Mouse (Mus musculus): ENCODE results near the gene 8030411F24Rik.
"Not testable (repeated sequence)": the region's sequence is repeated elsewhere in the genome, so short reads cannot be mapped to it uniquely, and the experiment has no call there.

Gene 8030411F24Rik

GRCm38 (mm10) chr2:148781709-148782108 lies at the start of gene 8030411F24Rik:
TSS of gene 8030411F24Rik (plus strand) at chr2:148782009.
- no peak for DNase-seq

DNA sequence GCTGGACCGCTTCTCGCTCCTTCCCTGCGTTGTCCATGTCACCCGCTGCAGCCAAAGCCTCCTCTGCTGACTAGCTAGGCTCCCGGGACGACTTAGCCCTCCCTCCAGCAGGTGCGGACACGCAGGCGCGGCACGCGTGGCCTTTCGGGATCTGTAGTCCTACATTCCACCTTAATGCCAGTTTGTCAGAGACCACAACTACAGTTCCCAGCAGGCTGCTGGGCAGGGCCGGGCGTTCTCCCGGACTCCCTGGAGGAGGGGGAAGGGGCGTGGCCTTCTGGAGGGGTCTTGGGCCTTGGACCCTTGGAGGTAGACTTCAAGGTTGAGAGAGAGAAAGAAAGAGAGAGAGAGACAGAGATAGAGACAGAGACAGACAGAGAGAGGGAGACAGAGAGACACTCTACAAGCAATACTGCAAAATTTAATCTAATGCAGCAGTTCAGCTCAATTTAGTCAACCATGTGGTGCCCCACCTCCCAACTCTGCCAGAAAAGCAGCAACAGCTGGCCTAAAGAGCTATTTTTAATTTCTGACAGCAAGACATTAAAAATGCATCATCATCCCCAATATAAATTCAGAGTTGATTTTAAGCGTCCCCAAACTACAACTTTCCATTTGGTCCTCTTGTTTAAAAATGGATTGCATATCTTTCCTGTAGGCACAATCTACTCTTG lies 49.3 kb upstream of the 8030411F24Rik start, which contains the start of gene Napb:
TSS of gene Napb (minus strand) at position 141 of the 674 bp plus-strand sequence.
- peak; percentile 93 for DNase-seq

DNA sequence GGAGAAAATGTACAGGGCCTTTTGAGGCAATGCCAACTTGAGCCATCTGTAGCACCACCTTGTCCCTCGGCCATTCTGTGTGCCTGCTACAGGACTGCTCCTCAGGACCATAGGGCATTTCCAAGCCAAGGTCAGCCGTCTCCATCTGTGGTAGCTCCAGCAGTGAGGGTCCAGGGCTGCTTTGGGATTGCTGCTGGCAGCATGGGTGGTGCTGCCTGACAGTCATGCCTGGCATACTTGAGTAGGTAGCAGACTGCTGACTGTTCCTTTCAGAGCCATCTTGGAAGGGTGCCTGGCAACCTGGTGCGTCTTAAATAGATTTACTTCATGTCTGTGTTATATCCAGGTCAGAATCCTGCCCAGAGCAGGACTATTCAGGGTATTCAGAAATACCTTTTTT lies 38.8 kb upstream of the 8030411F24Rik start:
- DNase-seq = peak; percentile 52

- no peak for DNase-seq
Measured at GRCm38 (mm10) chr2:148743846-148744407, 37.9 kb upstream of the 8030411F24Rik start.

DNA sequence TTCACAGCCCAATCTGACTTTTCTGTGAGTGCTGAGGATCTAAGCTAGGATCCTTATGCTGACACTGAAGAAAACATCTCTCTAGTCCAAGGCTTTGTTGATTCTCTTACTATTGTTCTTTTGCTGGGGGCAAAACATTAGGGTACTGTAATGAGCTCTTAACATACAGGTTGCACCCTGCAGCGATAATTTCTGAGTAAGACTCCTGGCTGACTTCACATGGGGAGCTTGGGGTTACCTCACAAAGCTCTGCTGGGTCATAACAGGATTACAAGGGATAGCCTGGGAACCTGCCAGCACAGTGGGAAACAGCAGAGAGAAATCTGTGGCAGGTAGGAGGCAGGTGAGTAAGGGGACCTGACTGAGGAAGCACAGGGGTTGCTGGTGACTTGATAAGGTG lies 31.8 kb upstream of the 8030411F24Rik start, which contains the start of gene Cstl1:
TSS of gene Cstl1 (plus strand) at position 301 of the 400 bp plus-strand sequence.
- DNase-seq = no peak

DNA sequence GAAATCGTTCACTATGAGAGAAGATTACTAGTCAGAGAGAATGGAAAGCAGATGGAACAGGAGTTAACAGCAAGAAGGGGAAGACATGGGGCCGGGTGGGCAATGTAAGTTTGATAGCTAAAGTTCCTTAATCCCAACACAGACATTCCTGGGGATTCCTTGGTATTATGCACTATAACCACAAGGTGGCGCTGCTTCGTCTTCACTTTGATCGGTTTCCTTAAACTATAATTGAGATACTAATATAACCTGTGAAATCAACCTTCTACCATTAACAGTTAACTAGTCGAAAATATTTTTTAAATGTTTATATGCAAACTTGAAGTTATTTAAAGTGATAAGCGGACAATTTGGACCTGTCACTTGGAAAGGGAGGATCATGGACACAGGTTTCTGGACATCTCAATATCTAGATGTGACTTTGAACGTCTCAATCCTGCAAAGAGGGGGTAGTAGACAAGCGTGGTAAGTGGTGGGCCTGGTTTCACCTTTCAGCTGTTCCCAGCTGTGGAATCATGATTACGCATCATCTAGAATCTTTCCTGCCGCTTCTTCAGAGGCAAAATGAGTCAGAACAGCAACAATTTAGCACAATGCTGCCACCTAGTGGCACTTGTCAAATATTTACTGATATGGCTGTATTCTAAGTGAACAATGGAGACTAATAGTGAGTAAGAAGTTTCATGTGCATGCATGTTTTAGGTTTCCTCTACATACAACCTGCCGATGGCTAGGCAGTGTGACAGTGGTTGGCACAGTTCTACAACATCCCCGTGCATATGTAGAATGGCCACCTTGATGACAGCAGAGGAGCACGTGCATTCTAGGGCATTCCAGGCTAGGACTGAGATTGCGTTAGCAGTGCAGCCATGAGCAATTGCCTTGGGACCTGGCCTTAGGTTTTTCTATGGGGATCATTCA lies 29.7 kb upstream of the 8030411F24Rik start:
- DNase-seq = peak; percentile 63

DNA sequence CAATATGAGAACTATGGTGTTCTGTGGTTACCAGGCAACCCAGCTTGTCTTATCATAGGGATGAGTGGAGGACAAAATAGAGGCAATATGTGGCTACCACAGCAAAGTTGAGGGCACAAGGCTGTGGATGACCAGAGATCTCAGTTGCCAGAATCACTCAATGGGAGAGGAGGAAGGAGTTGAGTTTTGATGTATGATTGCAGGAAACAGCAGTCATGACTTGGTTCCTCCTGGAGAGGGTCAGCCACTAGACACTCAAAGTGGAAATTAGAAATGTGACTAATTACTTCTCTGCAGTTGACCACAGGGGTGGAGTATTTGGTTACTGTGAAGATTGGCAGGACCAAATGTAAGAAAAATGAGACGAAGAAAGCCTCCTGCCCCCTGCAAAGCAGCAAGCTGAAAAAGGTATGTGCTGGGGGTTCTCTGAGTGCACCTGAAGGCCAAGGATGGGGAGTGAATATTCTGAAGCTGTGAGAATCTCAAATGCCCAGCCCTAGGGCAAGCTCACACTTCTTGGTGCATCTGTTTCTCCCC lies 27.4 kb upstream of the 8030411F24Rik start:
- DNase-seq = no peak

DNA sequence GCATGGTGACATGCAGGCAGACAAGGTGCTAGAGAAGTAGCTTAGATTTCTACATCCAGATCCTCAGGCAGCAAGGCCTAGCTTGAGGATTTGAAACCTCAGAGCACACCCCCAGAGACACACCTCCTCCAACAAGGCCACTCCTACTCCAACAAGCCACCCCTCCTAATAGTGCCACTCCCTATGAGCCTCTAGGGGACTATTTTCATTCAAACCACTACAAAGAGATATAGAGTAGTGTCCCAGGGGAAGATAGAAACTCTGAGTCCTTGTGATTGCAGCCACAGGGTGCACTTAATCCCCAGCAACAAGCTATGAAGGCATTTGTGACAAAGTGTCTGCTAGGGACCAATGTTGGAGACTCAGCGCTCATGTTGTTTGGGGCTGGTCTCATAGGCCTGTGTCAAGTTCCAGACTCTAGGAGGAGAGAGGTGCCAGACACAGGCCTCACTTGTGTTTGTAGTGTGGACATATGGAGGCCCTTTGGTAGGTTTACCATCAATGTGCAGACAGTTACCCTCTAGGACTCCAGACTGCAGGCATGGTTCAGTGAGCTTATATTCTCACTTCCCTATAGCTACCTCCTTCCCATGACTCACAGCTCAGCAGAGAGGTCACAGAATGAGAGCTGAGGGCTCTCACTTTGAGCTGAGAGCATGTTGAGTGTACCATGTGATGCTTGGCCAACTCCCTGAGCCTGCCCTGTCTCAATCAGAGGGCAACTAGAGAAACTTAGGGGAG lies 18.0 kb upstream of the 8030411F24Rik start:
- DNase-seq = no peak

GRCm38 (mm10) chr2:148771397-148771796 lies 10.4 kb upstream of the 8030411F24Rik start, which contains the start of gene Cst11:
TSS of gene Cst11 (minus strand) at chr2:148771497.
- DNase-seq = not testable (repeated sequence)

DNA sequence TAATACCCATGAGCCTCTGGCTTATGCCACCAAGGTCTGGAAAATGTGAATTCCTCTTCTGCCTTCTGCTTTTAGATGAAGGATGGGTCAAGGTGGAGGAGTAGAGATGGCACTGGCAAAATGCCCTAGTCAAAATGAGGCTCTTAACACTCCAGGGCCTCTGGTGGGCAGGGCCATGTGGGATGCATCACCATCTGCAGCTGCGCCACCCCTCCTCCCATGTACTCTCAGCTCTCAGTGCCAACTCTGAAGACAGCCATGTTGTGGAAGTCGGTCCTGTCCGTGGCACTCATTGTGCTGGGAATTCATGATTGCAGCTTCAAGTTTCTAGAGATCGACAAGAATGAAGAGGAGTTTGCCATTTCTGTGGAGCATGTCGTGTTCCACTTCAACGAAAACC lies 7.3 kb downstream of the 8030411F24Rik start, which contains the start of gene Cst12:
TSS of gene Cst12 (plus strand) at position 220 of the 400 bp plus-strand sequence.
- DNase-seq = no peak

DNA sequence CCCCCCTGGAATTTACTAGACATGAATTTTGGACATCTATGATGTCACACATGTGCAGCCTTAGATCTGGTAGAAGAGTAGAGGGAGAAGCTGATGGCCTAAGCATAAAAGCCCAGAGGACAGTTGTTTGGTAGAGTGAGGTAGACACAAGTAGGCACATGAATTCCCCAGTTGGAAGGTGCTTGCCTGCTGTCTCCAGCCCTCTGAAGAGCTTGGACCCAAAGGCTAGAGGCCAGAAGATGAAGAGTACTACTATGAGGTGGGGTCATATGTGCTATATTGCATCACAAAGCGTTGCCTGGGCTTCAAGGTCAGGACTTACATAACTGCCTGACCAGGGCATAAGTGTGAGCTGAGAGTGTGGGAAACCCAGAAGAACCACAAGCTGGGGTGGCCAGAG lies 16.7 kb downstream of the 8030411F24Rik start, which contains the start of gene Cst8:
TSS of gene Cst8 (plus strand) at position 301 of the 400 bp plus-strand sequence.
- DNase-seq = no peak

DNA sequence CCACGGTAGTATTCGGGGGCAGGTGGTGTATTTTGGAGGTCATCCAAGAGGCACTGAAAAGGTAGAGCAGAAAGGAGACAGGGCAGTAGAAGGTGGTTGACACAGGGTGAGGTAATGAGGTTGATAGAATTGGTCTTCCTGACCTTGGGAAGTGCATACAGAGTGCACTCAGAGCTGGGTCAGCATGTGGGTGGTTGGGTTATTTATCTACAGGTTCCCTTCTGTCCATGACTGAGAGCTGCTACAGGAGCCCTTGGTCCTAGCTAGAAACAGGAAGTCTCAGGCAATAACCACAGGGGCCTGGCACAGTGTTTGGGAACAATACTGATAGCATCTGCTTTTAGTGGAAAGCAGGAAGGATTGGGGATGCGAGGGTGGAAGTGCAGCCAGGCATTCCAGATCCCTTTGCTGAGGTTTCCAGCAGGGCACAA lies 19.7 kb downstream of the 8030411F24Rik start:
- DNase-seq = no peak

DNA sequence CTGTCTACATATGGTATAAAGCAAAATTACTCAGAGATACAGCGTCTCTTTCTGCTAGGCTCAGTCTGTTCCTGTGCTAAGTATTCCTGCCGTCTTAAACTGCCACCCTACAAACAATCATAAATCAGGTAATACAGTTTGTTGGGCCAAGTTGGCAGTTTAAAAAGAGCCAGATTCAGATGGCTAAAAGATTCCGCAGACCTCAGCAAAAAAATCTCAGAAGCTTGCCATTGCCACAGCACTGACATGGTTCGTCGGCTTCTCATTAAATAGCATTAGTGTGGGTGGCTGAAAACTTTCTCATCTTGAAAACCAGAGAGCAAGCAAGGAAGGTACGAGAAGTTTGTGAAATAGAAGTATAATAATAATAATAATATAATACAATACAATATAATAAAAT lies 24.9 kb downstream of the 8030411F24Rik start:
- DNase-seq = no peak

DNA sequence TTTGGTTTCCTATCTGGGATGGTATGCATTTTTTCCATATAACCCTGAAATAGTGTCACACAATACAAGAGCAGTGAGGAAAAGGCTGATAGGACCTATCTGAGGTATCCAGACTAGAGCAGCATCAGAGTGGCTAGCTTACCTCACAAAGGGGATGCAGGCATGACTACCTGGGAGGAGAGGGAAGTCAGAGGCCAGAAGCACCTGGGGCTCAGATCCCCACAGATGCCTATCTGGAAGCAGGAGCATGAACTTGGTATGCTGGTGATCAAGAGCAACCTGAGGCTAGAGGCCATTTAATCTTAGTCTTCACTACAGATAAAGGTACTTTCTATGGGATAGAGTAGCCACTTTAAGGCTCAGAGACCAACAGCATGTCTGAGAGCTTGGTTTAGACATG lies 38.1 kb downstream of the 8030411F24Rik start, which contains the start of gene Cst13:
TSS of gene Cst13 (plus strand) at position 173 of the 400 bp plus-strand sequence.
- DNase-seq = no peak

DNA sequence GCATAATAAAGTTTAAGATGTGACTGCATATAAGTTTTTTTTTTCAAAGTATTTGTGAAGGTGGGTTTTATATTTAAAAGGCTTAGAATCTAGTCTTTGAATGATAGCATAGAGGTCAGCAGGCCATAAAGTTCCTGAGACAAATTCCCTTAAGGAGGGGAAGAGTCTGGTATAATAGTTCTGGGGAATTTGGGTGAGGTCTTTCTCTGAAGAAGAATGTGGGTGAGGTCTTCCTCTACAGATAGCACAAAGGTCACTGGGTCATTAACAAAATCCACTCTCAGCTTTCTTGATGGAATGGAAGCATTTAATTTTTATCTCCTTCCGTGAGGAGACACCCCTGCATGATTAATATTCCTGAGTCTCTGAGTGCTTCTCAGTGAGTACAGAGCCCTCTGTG lies 44.2 kb downstream of the 8030411F24Rik start:
- DNase-seq = no peak

DNA sequence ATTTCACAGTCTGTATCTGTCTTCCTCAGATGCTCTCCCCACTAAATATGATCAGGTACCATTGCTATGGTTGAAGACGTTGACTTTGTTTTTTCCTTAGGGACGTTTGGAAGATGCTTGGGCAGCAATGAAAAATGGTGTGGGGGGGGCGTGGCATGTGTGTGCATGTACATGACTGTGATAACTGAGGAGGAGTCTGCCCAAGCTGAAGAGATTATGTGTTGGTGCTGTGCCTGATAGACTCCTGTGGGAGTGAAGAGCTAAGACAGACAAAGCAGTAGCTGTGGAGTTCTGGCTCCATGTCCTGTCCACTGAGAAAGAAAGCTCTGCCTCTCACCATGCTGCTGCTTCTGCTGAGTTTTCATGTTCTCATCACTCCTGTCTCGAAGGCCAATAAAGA lies 53.1 kb downstream of the 8030411F24Rik start, which contains the start of gene Cst9:
TSS of gene Cst9 (plus strand) at position 236 of the 400 bp plus-strand sequence.
- no peak for DNase-seq

Data from right cerebral cortex, postnatal 14 days (tissue).